Mouse (Mus musculus): Measurements from ENCODE around the gene Ppp2r3a.

Gene Ppp2r3a

DNA sequence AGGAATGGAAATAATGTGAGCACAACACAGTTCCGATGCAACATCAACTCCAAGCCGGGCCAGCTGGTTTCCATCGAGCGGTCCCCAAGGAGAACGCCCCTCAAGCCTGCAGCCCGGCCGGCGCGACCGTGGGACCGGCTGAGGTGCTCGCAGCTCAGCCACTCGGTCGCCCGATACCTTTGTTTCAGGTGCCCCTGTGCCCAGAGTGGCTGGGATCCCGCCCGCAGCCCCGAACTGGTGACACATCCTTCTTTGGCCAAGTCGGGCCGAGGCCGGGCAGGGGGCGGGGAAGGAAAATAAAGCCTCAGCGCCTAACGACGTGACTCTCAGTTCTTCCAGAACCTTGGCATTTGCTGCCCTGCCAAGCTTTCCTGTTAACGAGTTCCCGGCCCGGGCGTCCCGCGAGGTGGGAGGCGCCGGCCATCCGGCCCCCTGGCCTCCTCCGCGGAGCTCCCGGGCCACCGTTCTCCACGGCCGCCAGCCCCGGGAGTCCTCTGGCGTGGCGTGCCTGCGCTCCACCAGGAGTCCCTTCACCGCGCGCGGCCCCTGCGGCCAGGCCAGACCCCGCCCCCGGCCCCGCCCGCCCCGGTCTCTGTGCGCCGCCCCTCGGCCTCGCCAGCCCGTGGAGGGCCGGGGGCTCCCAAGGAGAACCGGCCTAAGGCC is 483 bp downstream of the Ppp2r3a start:
- peak; percentile 78 for DNase-seq (ENCODE audit: low spot score)

DNA sequence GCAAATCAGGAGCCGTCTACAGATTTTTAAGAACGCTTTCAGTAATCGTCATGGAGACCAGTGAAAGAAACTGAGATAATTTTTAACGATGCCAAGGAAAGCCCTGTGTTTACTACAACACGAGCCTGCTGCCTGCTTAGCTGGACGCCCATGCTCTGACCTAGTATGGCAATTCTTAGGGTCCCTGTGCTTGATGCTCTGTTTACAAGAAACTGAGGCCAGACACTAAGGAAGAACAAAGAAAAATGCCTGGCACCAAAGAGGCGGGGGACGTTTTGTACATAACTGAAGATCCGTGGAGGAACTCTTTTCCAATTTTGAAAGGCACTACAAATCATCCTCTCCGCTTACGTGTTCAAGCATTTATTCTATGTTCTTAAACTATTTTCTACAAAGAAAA is 1.1 kb downstream of the Ppp2r3a start:
- no peak for DNase-seq (ENCODE audit: low spot score)

DNA sequence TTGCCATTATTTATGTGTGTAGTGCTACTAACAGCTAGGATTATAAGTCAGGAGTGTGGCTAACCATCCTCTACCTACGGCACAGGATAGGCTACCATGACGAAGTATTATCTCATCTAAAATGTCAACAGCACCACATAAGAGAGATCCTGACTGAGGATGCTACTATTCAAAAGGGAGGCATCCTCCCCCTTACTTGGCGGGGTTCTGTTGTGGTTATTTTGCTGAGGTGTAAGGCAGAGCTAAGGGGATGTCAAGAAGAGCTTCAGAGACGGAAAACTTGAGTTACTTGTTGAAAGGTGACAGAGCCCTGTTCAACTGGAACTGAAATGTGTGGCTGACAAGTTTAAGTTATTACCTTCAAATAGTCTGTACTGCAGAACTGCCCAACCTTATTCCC is 2.0 kb downstream of the Ppp2r3a start:
- no peak for DNase-seq (ENCODE audit: low spot score)

DNA sequence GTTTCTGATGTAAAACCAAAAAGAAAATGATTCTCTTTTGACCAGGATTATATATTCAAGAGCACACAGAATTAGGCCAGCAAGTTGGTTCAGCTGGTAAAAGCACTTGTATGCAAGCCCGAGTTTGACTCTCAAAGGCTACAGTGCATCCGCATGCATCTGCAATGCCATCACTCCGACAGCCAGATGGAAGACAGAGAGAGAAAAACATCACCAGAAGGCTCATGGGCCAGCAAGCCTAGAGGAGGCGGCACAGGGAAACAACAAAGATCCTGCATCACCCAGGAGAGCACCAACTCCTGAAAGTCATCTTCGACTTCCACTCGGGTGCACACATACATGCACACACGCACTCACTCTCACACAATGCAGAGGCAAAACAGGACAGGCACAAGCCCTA is 4.1 kb downstream of the Ppp2r3a start:
- no peak for DNase-seq (ENCODE audit: low spot score)

DNA sequence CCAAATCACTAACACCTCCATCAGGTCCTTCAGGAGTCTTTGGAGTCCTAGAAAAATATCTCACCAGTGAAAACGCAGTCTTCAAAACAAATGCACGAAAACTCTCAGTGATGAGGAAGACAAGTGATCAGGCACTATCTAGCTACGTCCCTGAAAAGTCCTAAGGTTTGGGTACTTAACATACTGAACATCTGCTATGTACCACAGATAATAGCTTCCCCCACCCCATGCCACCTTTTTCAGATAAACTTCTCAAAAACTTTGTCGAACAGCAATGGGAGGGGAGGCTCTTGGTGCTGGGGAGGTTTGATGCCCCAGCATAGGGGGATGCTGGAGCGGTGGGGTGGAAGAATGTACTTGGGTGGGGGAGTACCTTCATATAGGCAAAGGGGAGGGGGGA is 6.1 kb downstream of the Ppp2r3a start:
- no peak for DNase-seq (ENCODE audit: low spot score)

DNA sequence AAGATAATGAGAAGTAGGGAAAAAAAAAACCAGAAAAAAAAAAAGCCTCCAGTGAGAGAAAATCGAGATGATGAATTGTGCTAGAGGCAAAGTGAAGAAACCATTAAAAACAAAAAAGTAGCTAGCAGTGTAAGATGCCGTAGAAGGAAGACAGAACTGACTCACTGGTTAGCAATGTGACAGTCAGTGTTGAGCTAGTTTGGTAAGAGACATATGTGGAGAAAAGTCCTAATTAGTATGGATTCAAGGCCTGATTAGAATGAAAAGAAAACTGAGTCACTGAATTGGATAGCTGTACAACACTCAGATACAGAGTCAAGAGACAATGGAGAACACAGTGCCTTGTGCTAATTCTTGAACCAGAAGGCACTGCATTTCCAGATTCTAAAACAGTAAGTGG is 7.9 kb downstream of the Ppp2r3a start:
- no peak for DNase-seq (ENCODE audit: low spot score)

DNA sequence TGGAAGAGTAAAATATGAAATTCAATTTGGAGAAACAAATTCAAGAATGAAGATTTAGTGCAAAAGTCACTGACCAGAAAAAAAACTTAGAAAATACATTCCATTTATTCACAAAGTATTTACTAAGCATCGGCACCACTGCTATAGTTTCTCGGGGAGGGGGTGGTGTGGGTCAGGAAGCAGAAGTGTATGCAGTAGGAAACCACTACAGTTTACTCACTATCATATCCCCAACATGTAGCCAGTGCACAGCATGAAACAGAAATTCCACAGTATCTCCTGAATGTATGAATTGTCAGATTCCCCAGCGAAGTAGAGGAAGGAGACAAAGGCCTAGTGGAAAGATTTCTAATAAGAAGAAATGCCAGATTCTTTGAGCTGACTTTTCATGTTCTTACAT is 11.4 kb downstream of the Ppp2r3a start:
- DNase-seq (ENCODE audit: low spot score) = no peak

DNA sequence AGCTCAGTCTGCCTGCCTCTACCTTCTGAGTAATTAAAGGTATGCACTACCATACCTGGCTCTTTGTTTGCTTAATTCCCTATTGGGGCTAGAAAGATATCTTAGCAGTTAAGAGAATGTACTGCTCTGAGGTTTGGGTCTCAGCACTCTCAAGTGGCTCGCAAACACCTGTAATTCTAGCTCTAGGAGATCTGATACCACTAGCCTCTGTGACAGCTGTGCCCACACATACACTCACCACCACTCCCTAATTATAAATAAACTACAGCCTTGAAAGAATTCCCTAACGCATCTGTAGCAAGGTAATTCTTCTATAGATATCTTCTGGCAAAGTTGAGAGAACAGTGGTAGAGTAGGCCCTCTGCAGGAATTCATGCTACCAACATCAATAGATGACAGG is 15.8 kb downstream of the Ppp2r3a start:
- DNase-seq (ENCODE audit: low spot score) = no peak

DNA sequence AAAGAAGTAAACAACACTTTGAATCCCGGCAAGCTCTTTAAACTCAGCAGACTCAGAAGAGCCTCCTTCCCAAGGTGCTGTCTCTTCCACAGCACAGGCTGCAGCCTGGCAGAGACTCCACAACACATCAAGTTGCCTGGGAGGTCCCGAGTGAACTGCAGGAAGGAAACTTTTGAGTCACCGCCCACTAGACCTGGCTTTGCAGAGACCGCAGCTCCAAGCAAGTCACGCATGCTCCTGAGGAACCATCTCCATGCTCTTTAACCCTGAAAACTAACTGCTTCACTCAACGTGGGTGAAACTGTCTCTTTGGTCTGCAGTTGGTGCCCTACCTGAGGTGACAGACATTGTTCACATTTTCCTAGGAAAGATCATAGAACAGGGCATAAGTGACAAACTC is 19.6 kb downstream of the Ppp2r3a start:
- no peak for DNase-seq (ENCODE audit: low spot score)

DNA sequence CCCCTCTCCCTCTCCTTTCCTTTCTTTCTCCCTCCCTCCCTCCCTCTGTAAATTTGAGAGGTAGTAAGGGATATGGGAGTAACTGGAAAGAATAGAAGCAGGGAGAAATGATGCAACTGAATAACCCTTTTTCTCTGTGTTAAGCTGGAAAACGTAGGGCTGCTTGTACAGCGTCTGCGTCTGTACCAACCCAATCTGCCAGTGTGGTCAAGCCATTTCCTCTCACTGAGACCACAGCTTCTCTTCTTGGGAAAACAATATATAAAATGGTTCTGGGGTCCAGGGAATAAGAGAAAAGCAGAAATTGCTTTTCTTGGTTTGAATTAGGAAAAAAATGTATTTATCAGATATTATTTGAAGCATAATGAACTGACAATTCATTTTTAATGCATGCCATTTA is 21.6 kb downstream of the Ppp2r3a start:
- no peak for DNase-seq (ENCODE audit: low spot score)

DNA sequence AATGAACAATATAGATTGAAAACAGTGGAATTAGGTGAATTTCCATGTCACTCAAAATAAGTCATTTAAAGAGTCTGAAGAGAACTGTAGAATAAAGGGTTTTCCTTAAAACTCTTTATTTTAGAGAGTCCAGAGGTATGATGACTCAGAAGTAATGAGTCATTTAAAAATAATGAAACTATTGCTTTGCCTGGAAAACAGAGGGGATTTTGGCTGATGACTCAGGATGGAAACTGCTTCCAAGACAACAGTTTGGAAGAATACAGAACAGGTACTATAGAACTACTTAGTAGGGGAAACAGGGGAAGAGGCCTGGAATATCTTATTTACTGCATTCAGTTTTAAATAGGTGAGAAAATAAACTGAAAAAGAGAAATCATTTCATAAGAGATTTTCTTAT is 22.7 kb downstream of the Ppp2r3a start:
- DNase-seq (ENCODE audit: low spot score) = no peak

DNA sequence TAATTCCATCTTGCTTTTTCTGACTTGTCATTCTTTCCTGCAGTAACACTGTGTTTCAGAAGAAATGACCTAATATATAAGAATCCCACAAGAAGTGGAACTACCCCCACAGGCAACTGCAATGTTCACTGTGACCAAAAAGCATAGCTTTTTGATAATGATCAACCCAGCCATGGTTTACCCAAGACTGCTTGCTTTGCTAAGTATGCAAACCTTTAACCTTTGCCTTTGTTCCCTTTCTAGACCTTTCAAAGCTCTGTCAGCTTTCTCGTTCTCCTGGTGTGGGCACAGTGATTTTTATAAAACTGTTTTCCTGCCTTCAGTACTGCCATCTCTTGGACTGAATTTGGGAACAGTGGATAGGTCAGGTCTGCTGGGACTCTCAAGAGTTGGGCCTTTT is 43.6 kb downstream of the Ppp2r3a start:
- DNase-seq (ENCODE audit: low spot score) = no peak

DNA sequence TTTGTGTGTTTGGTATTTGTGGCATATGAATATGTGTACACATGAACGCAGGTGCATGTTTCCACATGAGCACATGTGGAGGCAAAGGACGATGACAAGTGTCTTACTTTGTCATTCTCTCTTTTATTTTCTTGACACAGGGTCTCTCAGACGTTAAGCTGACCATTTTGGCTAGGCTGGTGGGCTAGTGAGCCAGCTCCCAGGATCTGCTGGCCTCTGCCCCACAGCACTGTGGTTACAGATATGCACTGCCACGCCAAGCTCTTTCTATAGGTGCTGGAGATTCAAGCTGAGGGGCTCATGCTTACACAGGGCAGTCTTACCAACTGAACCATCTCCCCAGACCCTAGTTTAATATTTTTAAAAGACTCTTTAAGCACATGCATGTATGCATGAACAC is 45.1 kb downstream of the Ppp2r3a start:
- DNase-seq (ENCODE audit: low spot score) = no peak

DNA sequence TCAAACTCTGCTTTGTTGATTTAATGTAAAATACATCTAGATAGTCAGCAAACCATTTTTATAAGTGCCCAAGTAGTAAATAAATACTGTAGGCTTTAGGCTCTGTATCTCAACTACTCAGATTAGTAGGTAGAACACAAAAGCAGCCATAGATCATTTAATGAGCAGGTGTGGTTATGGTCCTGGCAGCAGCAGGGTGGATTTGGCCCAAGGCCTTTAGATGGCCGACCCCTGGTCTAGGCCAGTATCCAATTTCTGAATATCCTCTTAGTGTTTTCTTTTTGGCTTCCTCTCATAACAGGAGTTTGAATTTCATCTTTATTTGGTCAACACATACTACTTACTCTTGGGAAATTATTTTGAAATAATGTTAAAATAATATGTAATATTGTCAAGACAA is 46.4 kb downstream of the Ppp2r3a start:
- no peak for DNase-seq (ENCODE audit: low spot score)

DNA sequence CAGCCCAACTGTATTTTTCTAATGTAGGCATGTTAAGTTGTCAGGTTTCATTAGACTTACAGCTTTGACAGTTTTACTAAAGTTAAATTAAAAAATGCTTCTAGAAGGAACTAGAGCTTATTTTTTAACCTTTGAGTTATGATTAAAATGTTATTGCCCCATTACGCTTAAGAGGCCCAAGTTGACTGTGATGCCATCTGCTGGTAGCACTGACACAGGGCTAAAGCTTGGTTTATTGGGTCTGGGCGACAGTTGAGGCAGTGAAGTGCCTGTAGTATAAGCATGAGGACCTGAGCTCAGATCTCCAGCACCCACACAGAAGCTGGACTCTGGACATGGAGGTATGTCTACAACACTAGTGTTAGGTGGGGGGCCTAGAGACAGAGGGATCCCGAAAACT is 47.5 kb downstream of the Ppp2r3a start:
- no peak for DNase-seq (ENCODE audit: low spot score)

DNA sequence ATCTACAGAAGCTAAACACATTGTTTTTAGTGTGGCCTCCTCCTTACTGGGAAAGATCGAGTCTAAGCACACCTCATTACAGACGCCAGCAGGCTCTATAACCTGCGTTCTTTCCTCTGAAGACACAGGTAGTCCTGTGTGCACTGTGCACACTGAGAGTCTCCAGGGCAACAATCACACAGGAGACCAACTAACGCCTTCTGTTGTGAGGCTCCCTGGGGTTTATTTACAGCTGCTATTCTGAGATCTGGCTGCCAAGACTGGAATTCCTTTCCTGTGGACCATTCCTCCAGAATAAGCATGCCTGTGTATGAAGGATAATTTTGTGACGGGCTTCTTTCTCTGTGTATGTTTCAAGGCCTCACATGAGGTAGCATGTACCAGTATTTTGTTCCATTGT is 51.0 kb downstream of the Ppp2r3a start:
- DNase-seq (ENCODE audit: low spot score) = no peak

DNA sequence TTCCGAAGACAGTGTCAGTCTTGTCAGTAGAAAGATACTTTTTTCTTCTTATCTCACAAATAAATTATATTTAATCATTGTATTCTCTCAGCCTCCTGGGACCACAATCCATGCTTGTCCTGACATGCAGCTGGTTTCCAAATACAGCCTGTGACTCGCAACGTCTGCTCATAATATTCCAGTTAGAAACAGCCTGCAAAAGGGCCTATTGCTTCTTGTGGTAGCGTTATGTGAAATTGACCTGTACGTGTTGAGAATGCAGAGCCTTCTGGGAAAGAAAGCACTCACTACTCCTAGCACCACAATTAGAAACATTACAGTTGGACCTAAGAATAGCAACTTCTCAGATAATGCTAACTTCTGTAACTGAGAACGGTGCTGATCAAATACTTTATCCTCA is 52.8 kb downstream of the Ppp2r3a start:
- DNase-seq (ENCODE audit: low spot score) = no peak

DNA sequence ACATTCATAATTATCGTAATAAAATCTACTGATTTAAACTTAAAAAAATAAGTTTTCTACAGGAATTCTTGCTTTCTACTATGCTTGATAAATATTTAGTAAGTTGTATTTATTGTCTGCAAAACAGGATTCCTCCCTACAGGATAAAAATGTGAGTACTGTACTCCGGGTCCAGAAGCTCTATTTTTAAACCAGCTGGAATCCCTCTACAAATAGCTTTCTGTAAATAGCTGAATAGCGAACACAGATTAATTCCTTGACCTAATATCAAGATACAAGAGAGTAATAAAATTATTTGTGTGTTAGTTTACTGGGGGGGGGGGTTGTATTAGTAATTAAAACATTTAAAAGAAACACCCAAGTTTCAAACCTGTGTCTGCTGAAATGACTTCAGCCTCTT is 53.3 kb downstream of the Ppp2r3a start:
- no peak for DNase-seq (ENCODE audit: low spot score)

DNA sequence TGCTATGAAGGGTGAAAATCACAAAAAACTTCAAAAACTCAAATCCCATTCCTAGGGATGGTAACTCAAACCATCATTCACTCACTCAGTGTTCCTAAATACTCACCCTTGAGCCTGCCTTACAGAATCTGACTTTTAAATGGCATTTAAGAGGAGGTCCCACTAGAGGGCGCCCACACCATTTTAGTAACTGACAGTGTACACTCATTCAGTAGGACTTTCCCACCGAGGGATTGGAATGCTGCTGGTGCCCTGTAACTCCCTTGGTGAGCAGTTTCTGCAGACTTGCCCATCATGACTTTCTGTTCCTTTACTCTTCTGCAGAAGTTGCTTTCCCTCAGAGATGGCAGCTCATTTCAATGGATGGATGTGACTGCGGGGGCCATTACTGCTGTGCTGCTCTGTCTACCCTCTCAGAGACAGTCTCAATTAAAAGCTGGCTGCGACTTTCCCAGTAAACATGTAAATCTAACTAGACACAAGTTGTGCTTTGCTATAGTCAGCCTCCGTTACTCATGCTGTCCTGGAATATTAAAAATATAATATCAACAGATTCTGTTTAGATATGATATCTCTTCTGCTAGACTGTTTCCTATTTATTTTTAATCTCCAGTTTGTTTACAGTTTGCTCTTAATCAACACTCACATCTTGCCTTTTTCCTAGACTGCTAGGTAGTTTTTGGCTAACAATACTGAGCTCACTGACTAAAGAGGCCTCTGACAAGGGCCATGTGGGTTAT is 69.5 kb downstream of the Ppp2r3a start:
- DNase-seq (ENCODE audit: low spot score) = peak; percentile 92

DNA sequence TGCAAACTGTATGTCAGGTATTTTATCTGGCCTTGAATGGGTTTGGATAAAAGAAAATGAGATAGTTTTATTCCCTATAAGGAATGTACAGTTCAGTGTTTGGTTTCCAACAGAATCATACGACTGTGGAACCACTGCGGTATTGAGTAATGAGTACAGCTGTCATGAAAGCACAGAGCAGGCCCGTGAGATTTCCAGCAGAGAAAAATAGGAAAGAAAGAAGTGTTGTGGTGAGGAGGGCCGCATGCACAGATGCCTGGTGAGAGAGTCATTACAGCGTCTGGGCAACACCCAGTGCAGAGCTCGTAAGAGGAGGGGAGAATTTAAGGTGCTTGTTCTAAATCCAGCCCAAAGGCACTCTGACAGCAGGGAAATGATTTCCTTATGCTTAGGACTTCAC is 70.3 kb downstream of the Ppp2r3a start:
- no peak for DNase-seq (ENCODE audit: low spot score)

DNA sequence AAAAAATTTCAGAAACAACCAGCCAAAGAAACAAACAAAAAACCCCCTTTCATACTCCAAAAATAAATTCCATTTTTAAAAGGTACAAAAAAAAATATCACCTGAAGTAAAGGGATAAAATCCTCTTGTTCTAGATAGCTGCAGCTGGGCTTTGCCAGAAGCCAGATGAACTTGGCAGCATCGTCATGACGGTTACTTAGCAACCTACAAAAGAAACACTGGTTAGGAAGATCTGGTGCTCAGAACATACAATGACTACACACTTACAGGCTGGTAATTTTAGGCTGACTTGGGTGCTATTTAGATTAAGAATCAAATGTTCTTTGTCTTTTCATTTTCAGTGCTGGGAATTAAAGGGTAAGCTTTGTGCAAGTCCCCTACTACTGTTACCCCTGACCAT is 71.4 kb downstream of the Ppp2r3a start:
- DNase-seq (ENCODE audit: low spot score) = no peak

DNA sequence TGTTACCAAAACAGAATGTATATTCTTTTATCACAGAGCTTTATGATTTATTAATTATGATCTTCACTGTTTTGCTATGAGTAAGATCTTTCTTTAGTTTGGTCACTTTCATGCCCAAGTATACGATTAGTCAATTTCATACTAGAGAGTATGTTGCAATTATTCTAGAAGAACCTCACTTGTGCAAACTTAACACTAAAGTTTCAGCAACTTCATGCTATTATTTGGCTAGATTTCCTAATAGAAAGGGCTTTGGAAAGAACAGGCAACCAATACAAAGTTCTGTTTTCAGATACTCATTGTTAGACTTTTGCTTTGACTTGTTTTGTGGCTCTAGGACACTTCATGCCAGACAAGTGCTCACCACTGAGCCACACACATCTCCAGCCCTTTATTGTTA is 91.0 kb downstream of the Ppp2r3a start:
- no peak for DNase-seq (ENCODE audit: low spot score)

DNA sequence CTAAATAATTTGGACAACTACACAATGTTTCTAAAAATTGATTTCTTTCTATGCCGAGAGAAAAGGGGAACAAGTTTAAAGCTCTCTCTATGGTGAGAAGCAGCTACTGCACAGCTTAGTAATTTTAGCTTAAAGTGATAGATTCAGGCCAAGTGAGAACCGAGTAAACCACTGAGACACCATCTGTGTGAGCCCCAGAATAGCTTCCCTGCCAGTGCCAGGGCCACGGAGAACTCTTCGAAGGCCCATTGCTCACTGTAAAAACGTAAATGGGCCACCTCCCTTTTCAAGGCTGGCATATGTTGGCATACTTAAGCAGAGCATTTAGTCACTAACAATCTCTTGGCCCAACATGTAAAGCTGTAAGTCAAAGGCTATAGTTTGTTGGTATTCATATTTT is 91.5 kb downstream of the Ppp2r3a start:
- no peak for DNase-seq (ENCODE audit: low spot score)

DNA sequence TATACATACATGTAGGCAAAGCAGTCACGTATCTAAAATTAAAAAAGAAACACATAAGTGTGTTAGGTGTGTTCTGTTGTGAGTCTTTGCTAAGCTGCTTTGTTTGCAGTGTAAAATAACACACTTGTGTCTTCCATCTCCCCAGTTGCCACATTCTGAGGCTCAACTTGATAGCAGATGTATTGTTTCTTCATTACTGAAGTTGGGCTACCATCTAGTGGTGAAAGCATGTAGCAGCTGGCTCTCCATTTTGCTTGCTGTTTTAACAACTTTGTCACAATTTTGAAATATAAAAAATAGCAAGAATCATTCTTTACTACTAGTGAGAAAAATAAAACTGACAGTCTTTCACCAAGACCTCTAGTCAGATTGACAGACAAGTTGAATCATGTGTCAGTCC is 92.2 kb downstream of the Ppp2r3a start:
- DNase-seq (ENCODE audit: low spot score) = peak; percentile 61
